Mouse (Mus musculus) erythroblast, embryonic 14.5 days (primary cell): ENCODE measurements around the gene Eif2b2. TPM values are rescaled to one million over a fixed set of nuclear protein-coding genes. Genes with fewer than 3 reads are reported as not detected.
A peak's percentile ranks its signal among the peaks of the same experiment; 100 is the strongest.

Experiments used
- H3K27me3 ChIP-seq: 2 replicates; pipeline ENCODE4 v1.6.1; 2012; ENCODE audit warnings: inconsistent platforms; ENCODE audit not compliant: control insufficient read depth
- H3K36me3 ChIP-seq: 2 replicates; pipeline ENCODE4 v1.6.1; 2012; ENCODE audit warnings: mild to moderate bottlenecking, inconsistent platforms; ENCODE audit not compliant: control insufficient read depth
- H3K4me1 ChIP-seq: 2 replicates; pipeline ENCODE4 v1.6.1; 2012; ENCODE audit warnings: inconsistent platforms; ENCODE audit not compliant: control insufficient read depth
- H3K4me3 ChIP-seq: replicated peaks from 2 replicates; pipeline ENCODE3; 2012; ENCODE audit warnings: moderate library complexity, mild to moderate bottlenecking, inconsistent platforms
- H3K9me3 ChIP-seq: 2 replicates; pipeline ENCODE4 v1.6.1; 2012; ENCODE audit warnings: low read length, inconsistent platforms, mixed read lengths; ENCODE audit not compliant: control insufficient read depth
- GATA1 ChIP-seq: IDR thresholded peaks from 2 replicates; pipeline ENCODE4 v1.6.1; 2012; ENCODE audit warnings: low read length, inconsistent platforms, mixed read lengths
- TAL1 ChIP-seq: IDR thresholded peaks from 3 replicates; pipeline ENCODE4 v1.6.1; 2012; ENCODE audit warnings: low read length, inconsistent platforms, mixed read lengths
- polyA plus RNA-seq: library from polyadenylated mRNA; stranded (reverse); fragments of >175 nt; gene quantifications from 2 replicates; pipeline ENCODE4 v1.2.3, GENCODE M21; 2012

The Eif2b2 gene
- polyA plus RNA-seq, 1 experiment, result 27.3 TPM

DNA sequence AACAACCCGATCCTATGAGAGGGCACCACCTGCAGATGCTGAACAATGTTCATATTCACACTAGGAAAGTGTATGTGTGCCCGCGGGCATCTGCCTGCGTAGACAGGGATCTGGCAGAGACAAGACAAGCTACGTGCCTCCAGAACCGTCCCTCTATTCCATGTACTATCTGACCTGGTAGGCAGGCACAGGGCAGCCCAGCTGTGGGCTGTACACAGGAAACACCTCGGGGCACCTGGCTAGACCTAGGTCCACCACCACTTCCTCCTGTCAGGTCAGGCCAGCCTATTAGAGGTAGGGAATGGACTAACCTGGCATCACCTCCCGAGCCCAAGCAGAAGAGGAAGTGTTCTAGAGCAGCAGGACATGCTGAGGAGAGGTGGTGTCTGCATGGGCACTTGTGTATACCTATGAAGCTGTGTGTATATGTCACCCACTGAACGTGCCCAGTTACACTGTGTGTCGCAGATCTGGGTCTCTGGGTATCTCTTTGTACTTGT is 41.5 kb upstream of the Eif2b2 start, which contains the start of gene Pgf:
TSS of gene Pgf (minus strand) at position 51 of the 500 bp plus-strand sequence.
- H3K36me3 ChIP-seq, result no peaks in the 10 kb centered on the region
- H3K27me3 ChIP-seq, result peaks cover 72% of the 10 kb centered on the region
- TF ChIP-seq TAL1 (no peak), GATA1 (no peak)
- peak within 1 kb of the TSS; percentile 45 for H3K4me3 ChIP-seq
- no peaks in the 10 kb centered on the region for H3K9me3 ChIP-seq
- peaks cover 9% of the 10 kb centered on the region for H3K4me1 ChIP-seq

DNA sequence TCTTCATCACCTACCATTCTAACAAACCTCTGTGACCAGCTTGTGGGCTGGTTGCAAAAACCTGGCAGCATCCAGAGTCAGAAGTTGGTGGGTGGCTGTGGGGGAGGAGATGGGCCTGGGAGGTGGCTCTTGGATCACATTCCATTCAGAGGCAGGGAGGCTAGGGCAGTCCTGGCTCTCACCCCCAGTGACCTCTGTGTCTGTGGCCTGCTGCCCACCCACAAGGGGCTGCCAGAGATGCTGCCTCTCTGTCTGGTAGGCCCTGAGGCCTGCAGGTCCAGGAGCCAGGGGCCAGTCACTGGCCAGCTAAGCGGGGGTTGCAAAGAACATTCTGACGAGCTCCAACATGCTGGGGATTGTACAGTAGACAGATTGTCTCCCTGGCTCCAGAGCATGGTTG is 41.0 kb upstream of the Eif2b2 start:
- Histone ChIP-seq H3K27me3 (peaks cover 76% of the 10 kb centered on the region), H3K4me1 (peaks cover 9% of the 10 kb centered on the region), H3K4me3 (no peak overlapping the region), H3K36me3 (no peaks in the 10 kb centered on the region), H3K9me3 (no peaks in the 10 kb centered on the region)
- no peak for TF ChIP-seq GATA1
- TF ChIP-seq TAL1, result no peak

DNA sequence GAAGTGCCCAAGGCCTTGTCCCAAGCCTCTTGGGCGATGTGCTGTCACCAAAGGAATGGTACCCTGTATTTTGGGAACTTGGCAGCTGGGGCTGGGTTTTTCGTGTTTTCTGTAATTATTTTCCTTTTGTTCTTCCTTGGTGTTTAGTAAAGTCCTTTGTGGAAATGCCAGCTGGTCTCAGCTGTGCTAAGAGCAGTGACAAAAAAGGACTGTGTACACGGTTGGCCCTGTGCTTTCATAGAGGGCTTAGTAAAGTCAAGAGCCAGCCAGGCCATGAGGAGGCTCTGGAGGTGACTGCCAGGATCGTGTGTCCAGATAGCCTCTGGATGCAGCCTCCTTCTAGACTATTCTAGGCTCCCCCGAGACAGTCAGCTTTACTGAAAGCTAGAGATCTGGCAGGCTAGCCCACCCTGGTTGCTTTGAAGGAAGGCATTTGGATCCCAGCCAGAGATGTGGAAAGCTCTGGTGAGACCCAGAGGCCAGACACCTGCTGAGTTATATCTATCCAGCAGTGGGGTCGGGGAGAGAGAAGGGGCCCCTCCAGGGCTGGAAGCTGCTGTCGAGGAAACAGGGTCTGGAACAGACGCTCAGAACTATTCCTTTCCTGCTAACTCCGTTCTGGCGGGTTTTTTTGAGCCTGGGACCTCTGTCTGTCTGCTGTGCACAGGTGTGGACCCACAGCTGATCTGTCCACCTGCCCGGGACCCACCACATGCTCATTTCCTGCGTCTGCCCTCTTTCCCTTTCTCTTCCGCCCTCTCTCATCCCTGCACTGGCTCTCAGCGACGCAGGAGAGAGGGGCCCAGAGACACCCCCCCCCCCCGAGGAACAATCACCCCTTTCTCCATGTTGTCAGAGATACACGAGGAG is 37.6 kb upstream of the Eif2b2 start:
- TF ChIP-seq TAL1 (no peak), GATA1 (no peak)
- H3K27me3 ChIP-seq, result peaks cover 61% of the 10 kb centered on the region

DNA sequence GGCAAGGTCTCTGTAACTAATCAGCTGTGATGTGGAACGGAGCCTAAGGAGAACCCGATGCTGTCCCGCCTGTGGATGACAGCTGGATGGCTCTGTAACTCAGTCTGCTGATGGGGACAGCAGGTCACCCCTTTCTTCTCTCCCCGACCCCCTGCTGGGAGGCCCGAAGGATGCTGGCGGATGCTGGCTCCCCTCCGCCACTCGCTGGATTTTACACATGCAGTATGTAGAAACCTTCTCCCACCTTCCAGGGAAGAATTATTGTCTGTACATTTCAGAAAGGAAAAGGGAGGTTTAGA is 37.0 kb upstream of the Eif2b2 start:
- H3K36me3 ChIP-seq, result no peaks in the 10 kb centered on the region
- no peaks in the 10 kb centered on the region for H3K9me3 ChIP-seq
- H3K27me3 ChIP-seq, result peaks cover 55% of the 10 kb centered on the region
- TF ChIP-seq GATA1 (no peak), TAL1 (no peak)
- no peak overlapping the region for H3K4me3 ChIP-seq
- peaks cover 3% of the 10 kb centered on the region for H3K4me1 ChIP-seq

More for the DNA sequence above, 37.6 kb upstream of the Eif2b2 start:
- no peaks in the 10 kb centered on the region for H3K36me3 ChIP-seq
- H3K4me3 ChIP-seq, result no peak overlapping the region
- H3K4me1 ChIP-seq, result peaks cover 8% of the 10 kb centered on the region
- no peaks in the 10 kb centered on the region for H3K9me3 ChIP-seq

DNA sequence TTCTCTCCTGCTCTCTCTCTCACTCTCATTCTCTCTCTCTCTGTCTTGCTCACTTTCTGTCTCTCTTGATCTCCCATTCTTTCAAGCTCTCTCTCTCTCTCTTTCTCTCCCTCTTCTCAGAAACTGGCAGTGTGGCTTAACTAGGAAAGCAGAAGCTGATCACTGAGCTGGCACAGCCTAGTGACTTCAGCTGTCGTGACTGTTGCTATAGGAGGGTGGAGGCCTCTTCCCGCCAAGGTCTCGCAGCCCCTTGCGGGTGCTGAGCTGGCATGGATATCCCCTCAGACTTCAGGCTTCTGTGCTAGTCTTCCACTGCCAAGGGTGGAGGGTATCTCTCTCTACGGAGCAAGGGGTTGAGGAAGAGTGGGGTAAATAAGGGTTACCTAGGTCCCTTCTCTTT is 36.4 kb upstream of the Eif2b2 start:
- H3K27me3 ChIP-seq, result peaks cover 49% of the 10 kb centered on the region
- H3K36me3 ChIP-seq, result no peaks in the 10 kb centered on the region
- no peak overlapping the region for H3K4me3 ChIP-seq
- H3K4me1 ChIP-seq, result no peaks in the 10 kb centered on the region
- no peaks in the 10 kb centered on the region for H3K9me3 ChIP-seq
- TF ChIP-seq TAL1 (no peak), GATA1 (no peak)

DNA sequence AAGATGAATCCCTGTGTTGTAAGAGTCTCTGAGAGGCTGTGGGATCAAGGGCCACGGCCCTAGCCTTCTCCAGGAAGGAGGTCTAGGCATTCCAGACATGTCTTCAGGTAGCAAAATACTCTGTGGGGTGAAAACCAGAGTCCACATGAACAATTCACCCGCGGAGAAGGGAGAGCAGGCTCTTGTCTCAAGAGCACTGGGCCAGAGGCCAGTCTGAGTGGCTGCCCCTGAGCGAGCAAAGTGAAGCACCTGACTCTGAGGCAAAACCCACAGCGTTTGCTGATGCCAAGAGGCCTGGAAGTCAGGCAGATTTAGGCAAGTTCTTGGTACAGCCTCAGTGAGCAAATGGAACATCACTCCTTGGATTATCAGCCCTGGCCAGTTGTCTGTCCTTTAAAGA is 35.2 kb upstream of the Eif2b2 start:
- no peaks in the 10 kb centered on the region for H3K36me3 ChIP-seq
- peaks cover 42% of the 10 kb centered on the region for H3K27me3 ChIP-seq
- no peaks in the 10 kb centered on the region for H3K4me1 ChIP-seq
- TF ChIP-seq GATA1, result no peak
- no peak for TF ChIP-seq TAL1
- H3K9me3 ChIP-seq, result no peaks in the 10 kb centered on the region
- no peak overlapping the region for H3K4me3 ChIP-seq

DNA sequence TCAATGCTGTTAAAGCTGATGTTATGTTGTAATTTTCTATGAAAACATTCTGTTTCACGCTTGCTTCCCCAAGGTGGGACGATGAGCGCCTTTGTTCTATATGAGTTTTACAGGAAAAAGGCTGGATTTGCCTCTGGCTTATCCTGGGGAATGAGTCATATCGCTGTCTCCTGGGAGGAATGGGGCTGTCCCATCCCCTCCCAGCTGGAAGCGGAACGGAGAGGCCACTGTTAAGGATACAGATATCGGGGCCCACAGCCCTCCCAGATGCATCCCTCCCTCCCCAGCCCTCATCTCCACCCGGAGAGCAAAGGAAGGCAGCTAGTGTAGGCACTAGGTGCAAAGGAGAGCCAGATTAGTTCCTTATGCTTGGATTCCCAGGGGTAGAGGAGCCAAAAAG is 33.5 kb upstream of the Eif2b2 start:
- peaks cover 30% of the 10 kb centered on the region for H3K27me3 ChIP-seq

DNA sequence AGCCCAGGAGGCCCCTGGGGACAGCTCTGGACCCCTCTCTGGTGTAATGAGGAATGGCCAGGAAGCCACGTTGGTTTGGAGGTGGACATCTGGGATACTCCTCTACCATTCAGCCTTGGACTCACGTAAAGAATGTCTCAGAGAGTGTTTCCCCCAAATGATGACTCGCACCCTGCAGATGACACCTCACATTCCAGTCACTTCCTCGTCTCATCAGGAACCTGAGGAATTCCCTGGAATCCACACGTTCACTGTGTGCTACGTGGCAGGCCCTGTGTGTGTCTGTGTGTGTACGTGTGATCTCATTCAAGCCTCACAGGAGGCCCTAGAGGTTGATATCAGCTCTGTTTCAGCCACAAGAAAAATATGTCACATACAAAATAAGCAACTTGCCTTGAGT is 32.9 kb upstream of the Eif2b2 start:
- peaks cover 24% of the 10 kb centered on the region for H3K27me3 ChIP-seq
- TF ChIP-seq TAL1, result no peak
- no peak for TF ChIP-seq GATA1
- no peaks in the 10 kb centered on the region for H3K9me3 ChIP-seq
- no peak overlapping the region for H3K4me3 ChIP-seq
- H3K4me1 ChIP-seq, result no peaks in the 10 kb centered on the region
- H3K36me3 ChIP-seq, result no peaks in the 10 kb centered on the region

More for the DNA sequence above, 33.5 kb upstream of the Eif2b2 start:
- H3K36me3 ChIP-seq, result no peaks in the 10 kb centered on the region
- no peaks in the 10 kb centered on the region for H3K9me3 ChIP-seq
- H3K4me3 ChIP-seq, result no peak overlapping the region
- TF ChIP-seq GATA1 (no peak), TAL1 (no peak)
- no peaks in the 10 kb centered on the region for H3K4me1 ChIP-seq

DNA sequence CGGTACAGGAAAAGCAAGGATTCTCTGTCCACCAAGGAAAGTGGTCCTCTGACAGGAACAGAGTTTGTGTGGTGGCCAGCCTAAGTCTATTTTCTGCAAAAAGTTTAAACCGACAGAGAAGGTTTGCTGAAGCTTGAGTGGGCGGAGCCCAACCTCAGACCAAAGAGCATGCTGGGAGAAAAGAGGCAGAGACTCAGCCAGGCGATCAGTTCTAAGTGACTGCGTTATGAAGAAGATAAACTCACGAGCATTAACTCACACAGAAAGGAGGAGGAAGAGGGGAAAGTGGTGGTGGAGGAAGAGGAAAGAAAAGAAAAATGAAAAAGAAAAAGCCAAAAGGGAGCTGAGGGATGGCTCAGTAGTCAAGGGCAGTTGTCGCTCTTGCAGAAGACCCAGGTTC is 29.0 kb upstream of the Eif2b2 start:
- TF ChIP-seq GATA1, result no peak
- no peak for TF ChIP-seq TAL1
- no peaks in the 10 kb centered on the region for H3K4me1 ChIP-seq
- no peaks in the 10 kb centered on the region for H3K9me3 ChIP-seq
- H3K36me3 ChIP-seq, result no peaks in the 10 kb centered on the region
- peaks cover 3% of the 10 kb centered on the region for H3K27me3 ChIP-seq
- no peak overlapping the region for H3K4me3 ChIP-seq
